Mouse (Mus musculus): ENCODE data around the gene Ciapin1. TPM values are rescaled to one million over a fixed set of nuclear protein-coding genes. Genes with fewer than 3 reads are reported as not detected.

The Ciapin1 gene
- polyA plus RNA-seq, 1 experiment = 32.0 TPM

DNA sequence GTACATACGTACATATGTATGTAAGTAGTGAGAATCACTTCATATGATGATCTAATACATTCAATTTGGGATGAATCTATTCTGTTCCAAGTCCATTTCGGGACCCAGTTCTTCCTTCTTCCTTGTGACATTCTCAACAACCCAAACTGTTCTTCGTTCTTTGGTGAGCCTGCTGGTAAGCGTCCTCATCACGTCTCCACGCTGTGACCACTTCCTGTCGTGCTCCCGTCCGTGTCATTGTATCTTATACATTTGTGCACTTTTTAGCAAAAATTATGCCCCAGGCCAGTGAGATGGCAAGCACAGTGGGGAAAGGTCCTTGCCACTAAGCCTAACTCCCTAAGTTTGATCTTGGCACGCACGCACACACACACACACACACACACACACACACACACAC lies 20.2 kb downstream of the Ciapin1 start:
- Histone ChIP-seq H3K4me1 (ENCODE audit: control insufficient read depth, insufficient read depth, insufficient read length, low read length) (no peaks in the 10 kb centered on the region; the same call in 1 of the 2 replicates), H3K4me3 (ENCODE audit: low read depth, low read length) (no peak overlapping the region), H3K27ac (ENCODE audit: insufficient read depth, low read depth, low read length) (no peak overlapping the region), H3K27me3 (ENCODE audit: control insufficient read depth, insufficient read depth, low read length) (no peaks in the 10 kb centered on the region), H3K36me3 (ENCODE audit: control insufficient read depth, insufficient read depth, low read length) (peaks cover 18% of the 10 kb centered on the region)
- WGBS = 89% methylated on average over 11 of the region's 11 CpGs
- no peak for TF ChIP-seq CTCF (IDR thresholded peaks at IDR 0.05; ENCODE audit: extremely low read depth, insufficient read length, insufficient replicate concordance, low read depth, low read length)
- no peak for TF ChIP-seq POLR2A (IDR thresholded peaks at IDR 0.05; ENCODE audit: low read depth, low read length)

- Histone ChIP-seq H3K36me3 (ENCODE audit: control insufficient read depth, insufficient read depth, low read length) (no peaks in the 10 kb centered on the region), H3K27ac (ENCODE audit: insufficient read depth, low read depth, low read length) (no peak overlapping the region), H3K4me3 (ENCODE audit: low read depth, low read length) (no peak overlapping the region), H3K4me1 (ENCODE audit: control insufficient read depth, insufficient read depth, insufficient read length, low read length) (no peaks in the 10 kb centered on the region), H3K27me3 (ENCODE audit: control insufficient read depth, insufficient read depth, low read length) (no peaks in the 10 kb centered on the region)
- TF ChIP-seq CTCF (IDR thresholded peaks at IDR 0.05; ENCODE audit: extremely low read depth, insufficient read length, insufficient replicate concordance, low read depth, low read length) (peak; percentile 24; the same call in 1 of the 2 replicates), POLR2A (IDR thresholded peaks at IDR 0.05; ENCODE audit: low read depth, low read length) (no peak)
- 0% methylated on average over 1 of the region's 1 CpGs for WGBS
Observed at GRCm38 (mm10) chr8:94814556-94814955, 23.6 kb downstream of the Ciapin1 start.

DNA sequence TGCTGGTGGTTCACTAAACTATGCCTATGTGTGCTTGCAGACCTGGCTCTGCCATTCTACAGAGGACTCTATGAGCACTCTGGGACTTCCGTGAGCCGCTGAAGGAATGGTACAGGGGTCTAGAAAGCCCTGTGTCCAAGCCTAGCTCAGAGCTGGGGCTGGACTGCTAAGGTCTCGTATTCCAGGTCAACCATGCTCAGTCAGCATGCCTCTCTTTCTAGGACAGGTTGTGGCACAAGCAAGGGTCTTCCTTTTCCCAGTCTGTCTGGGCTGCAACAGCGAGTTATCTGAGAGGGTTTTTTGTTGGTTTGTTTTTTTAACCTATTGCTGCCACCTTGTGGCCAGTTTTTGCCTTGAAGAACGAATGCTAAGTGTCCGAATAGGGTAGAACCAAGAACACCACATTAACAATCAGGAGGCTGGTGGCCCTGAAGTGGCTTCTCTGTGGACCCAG lies 25.5 kb downstream of the Ciapin1 start:
- TF ChIP-seq CTCF (IDR thresholded peaks at IDR 0.05; ENCODE audit: extremely low read depth, insufficient read length, insufficient replicate concordance, low read depth, low read length) = no peak
- TF ChIP-seq POLR2A (IDR thresholded peaks at IDR 0.05; ENCODE audit: low read depth, low read length) = no peak
- Histone ChIP-seq H3K27ac (ENCODE audit: insufficient read depth, low read depth, low read length) (no peak overlapping the region), H3K4me3 (ENCODE audit: low read depth, low read length) (no peak overlapping the region), H3K27me3 (ENCODE audit: control insufficient read depth, insufficient read depth, low read length) (no peaks in the 10 kb centered on the region), H3K36me3 (ENCODE audit: control insufficient read depth, insufficient read depth, low read length) (no peaks in the 10 kb centered on the region), H3K4me1 (ENCODE audit: control insufficient read depth, insufficient read depth, insufficient read length, low read length) (no peaks in the 10 kb centered on the region)
- WGBS = 33% methylated on average over 6 of the region's 6 CpGs

DNA sequence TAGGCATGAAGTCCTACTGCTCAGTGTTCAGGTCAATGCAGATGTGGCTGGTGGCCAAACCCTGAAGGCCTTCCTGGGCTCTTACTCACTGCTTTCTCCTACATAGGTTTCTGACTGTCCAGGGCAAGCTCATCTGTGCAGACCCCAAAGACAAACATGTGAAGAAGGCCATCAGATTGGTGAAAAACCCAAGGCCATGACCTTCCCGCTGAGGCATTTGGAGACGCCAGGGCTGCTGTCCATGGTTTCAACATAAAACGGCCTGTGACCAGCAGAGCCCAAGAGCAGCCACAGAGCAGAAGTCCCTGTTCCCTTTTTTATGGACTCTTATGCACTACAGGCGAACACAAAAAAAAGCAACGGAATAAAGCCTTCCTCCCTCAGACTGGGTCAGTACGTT lies 26.5 kb downstream of the Ciapin1 start:
- H3K4me1 ChIP-seq (ENCODE audit: control insufficient read depth, insufficient read depth, insufficient read length, low read length) = no peaks in the 10 kb centered on the region
- no peak for TF ChIP-seq POLR2A (IDR thresholded peaks at IDR 0.05; ENCODE audit: low read depth, low read length)
- TF ChIP-seq CTCF (IDR thresholded peaks at IDR 0.05; ENCODE audit: extremely low read depth, insufficient read length, insufficient replicate concordance, low read depth, low read length) = no peak
- no peak overlapping the region for H3K27ac ChIP-seq (ENCODE audit: insufficient read depth, low read depth, low read length)
- 85% methylated on average over 6 of the region's 6 CpGs for WGBS
- no peaks in the 10 kb centered on the region for H3K27me3 ChIP-seq (ENCODE audit: control insufficient read depth, insufficient read depth, low read length)
- H3K4me3 ChIP-seq (ENCODE audit: low read depth, low read length) = no peak overlapping the region
- no peaks in the 10 kb centered on the region for H3K36me3 ChIP-seq (ENCODE audit: control insufficient read depth, insufficient read depth, low read length)

DNA sequence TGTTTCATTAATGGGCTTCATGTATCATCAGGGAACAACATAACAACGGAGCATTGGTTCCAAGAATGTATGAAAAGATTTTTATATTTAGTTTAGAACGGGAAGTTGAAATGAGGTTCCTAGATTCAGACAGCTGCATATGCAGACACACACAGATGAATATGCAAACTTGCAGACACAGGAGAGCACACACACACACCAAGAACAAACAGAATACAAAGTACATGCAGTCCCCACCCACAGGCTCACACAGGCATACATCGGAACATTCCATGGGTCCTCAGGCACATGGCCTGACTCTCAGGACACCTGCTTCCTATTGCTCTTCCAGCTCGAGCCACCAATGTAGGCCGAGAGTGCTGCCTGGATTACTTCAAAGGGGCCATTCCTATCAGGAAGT lies 27.3 kb downstream of the Ciapin1 start:
- WGBS = 65% methylated on average over 5 of the region's 5 CpGs
- TF ChIP-seq POLR2A (IDR thresholded peaks at IDR 0.05; ENCODE audit: low read depth, low read length) (no peak), CTCF (IDR thresholded peaks at IDR 0.05; ENCODE audit: extremely low read depth, insufficient read length, insufficient replicate concordance, low read depth, low read length) (no peak)
- no peaks in the 10 kb centered on the region for H3K4me1 ChIP-seq (ENCODE audit: control insufficient read depth, insufficient read depth, insufficient read length, low read length)

GRCm38 (mm10) chr8:94810153-94810552 lies 28.0 kb downstream of the Ciapin1 start, which contains the start of gene Ccl17:
Gene Ccl17, plus strand, starts transcription at chr8:94810453.
- no peaks in the 10 kb centered on the region for H3K4me1 ChIP-seq (ENCODE audit: control insufficient read depth, insufficient read depth, insufficient read length, low read length)
- 55% methylated on average over 3 of the region's 3 CpGs for WGBS
- no peak within 1 kb of the TSS for H3K27ac ChIP-seq (ENCODE audit: insufficient read depth, low read depth, low read length)

More for the DNA sequence above, 27.3 kb downstream of the Ciapin1 start:
- H3K27ac ChIP-seq (ENCODE audit: insufficient read depth, low read depth, low read length) = no peak overlapping the region
- H3K36me3 ChIP-seq (ENCODE audit: control insufficient read depth, insufficient read depth, low read length) = no peaks in the 10 kb centered on the region
- H3K4me3 ChIP-seq (ENCODE audit: low read depth, low read length) = no peak overlapping the region
- no peaks in the 10 kb centered on the region for H3K27me3 ChIP-seq (ENCODE audit: control insufficient read depth, insufficient read depth, low read length)

GRCm38 (mm10) chr8:94808372-94808771 lies 29.8 kb downstream of the Ciapin1 start:
- WGBS = 83% methylated on average over 6 of the region's 6 CpGs
- H3K27ac ChIP-seq (ENCODE audit: insufficient read depth, low read depth, low read length) = no peak overlapping the region
- no peak overlapping the region for H3K4me3 ChIP-seq (ENCODE audit: low read depth, low read length)
- no peak for TF ChIP-seq CTCF (IDR thresholded peaks at IDR 0.05; ENCODE audit: extremely low read depth, insufficient read length, insufficient replicate concordance, low read depth, low read length)
- no peak for TF ChIP-seq POLR2A (IDR thresholded peaks at IDR 0.05; ENCODE audit: low read depth, low read length)
- no peaks in the 10 kb centered on the region for H3K4me1 ChIP-seq (ENCODE audit: control insufficient read depth, insufficient read depth, insufficient read length, low read length)
- H3K27me3 ChIP-seq (ENCODE audit: control insufficient read depth, insufficient read depth, low read length) = no peaks in the 10 kb centered on the region
- H3K36me3 ChIP-seq (ENCODE audit: control insufficient read depth, insufficient read depth, low read length) = no peaks in the 10 kb centered on the region

More at GRCm38 (mm10) chr8:94810153-94810552, 28.0 kb downstream of the Ciapin1 start, which contains the start of gene Ccl17:
- H3K27me3 ChIP-seq (ENCODE audit: control insufficient read depth, insufficient read depth, low read length) = no peaks in the 10 kb centered on the region
- H3K4me3 ChIP-seq (ENCODE audit: low read depth, low read length) = no peak within 1 kb of the TSS
- no peaks in the 10 kb centered on the region for H3K36me3 ChIP-seq (ENCODE audit: control insufficient read depth, insufficient read depth, low read length)
- no peak for TF ChIP-seq CTCF (IDR thresholded peaks at IDR 0.05; ENCODE audit: extremely low read depth, insufficient read length, insufficient replicate concordance, low read depth, low read length)
- TF ChIP-seq POLR2A (IDR thresholded peaks at IDR 0.05; ENCODE audit: low read depth, low read length) = no peak
